In the genomic region with DNA sequence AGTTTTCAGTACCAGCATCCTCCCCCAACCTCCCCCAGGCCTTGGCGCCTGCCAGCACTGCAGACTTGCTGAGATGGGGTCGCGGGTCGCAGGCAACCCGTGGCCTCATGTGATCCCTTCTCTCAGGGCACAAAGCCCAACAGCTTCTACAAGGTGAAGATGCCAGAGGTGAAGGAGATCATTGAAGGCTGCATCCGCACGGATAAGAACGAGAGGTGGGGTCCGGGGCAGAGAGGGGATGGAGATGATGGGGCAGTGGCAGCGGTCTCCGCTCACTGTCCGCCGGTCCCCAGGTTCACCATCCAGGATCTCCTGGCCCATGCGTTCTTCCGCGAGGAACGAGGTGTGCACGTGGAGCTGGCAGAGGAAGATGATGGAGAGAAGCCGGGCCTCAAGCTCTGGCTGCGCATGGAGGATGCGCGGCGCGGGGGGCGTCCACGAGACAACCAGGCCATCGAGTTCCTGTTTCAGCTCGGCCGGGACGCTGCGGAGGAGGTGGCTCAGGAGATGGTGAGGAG, we compare ENCODE assay signal across 9 mouse cellular contexts. TPM values are rescaled to one million over a fixed set of nuclear protein-coding genes. Genes with fewer than 3 reads are reported as not detected.
DNase-seq lines count a peak whose midpoint lies in the region; ATAC-seq and TF ChIP-seq lines count a peak whose summit lies in the region.
"Had no signal": no experiment of that assay in that cellular context is flagged by ENCODE, and none has a peak within 500 bp of the region (broad histone marks: within the 10 kb centered on the region; RNA-seq: fewer than 3 reads in every experiment).

No protein-coding gene starts in this region.

- no peak overlapping the region for H3K27ac ChIP-seq in heart, embryonic 12.5 days (ENCODE audit: poor library complexity, severe bottlenecking)
- H3K27ac ChIP-seq in bone marrow macrophage, adult 2 months (ENCODE audit: insufficient read depth, low read depth, low read length), result no peak overlapping the region
- no peak overlapping the region for H3K27ac ChIP-seq in hindbrain, embryonic 13.5 days
- no peak overlapping the region for H3K27ac ChIP-seq in midbrain, embryonic 14.5 days (replicated peaks; ENCODE audit: low read depth, low read length)

- TF ChIP-seq CTCF in bone marrow macrophage, adult 2 months (IDR thresholded peaks at IDR 0.05; ENCODE audit: low read depth, low read length), result no peak
- TF ChIP-seq CTCF in lung, adult 2 months (IDR thresholded peaks at IDR 0.05; ENCODE audit: insufficient read depth, low read length), result no peak

- no peak for TF ChIP-seq POLR2A in bone marrow macrophage, adult 2 months (IDR thresholded peaks at IDR 0.05; ENCODE audit: borderline replicate concordance, low read depth, low read length)
- TF ChIP-seq POLR2A in lung, adult 2 months (IDR thresholded peaks at IDR 0.05; ENCODE audit: borderline replicate concordance, extremely low read depth, low read depth, low read length), result no peak

- peaks cover 58% of the 10 kb centered on the region for H3K4me1 ChIP-seq in heart, embryonic 12.5 days (replicated peaks)
- no peaks in the 10 kb centered on the region for H3K4me1 ChIP-seq in bone marrow macrophage, adult 2 months (ENCODE audit: control insufficient read depth, insufficient read depth, low read length)
- H3K4me1 ChIP-seq in hindbrain, embryonic 13.5 days (replicated peaks), result peaks cover 48% of the 10 kb centered on the region
- H3K4me1 ChIP-seq in midbrain, embryonic 14.5 days (ENCODE audit: control insufficient read depth, insufficient read depth, low read length), result peaks cover 24% of the 10 kb centered on the region
- H3K4me1 ChIP-seq in lung, adult 2 months (ENCODE audit: control insufficient read depth, insufficient read depth, low read length), result peaks cover 9% of the 10 kb centered on the region

- H3K36me3 ChIP-seq in heart, embryonic 12.5 days, result peaks cover 6% of the 10 kb centered on the region; the same call in 1 of the 2 replicates
- H3K36me3 ChIP-seq in hindbrain, embryonic 13.5 days, result no peaks in the 10 kb centered on the region
- no peaks in the 10 kb centered on the region for H3K36me3 ChIP-seq in midbrain, embryonic 14.5 days (ENCODE audit: control insufficient read depth, insufficient read depth, low read length)

- H3K4me2 ChIP-seq in heart, embryonic 12.5 days, result peak overlapping the region; percentile 64
- H3K4me2 ChIP-seq in hindbrain, embryonic 13.5 days, result peak overlapping the region; percentile 59
- peak overlapping the region; percentile 54 for H3K4me2 ChIP-seq in midbrain, embryonic 14.5 days (ENCODE audit: low read length)

- DNase-seq in heart, postnatal 14 days, result no peak
- DNase-seq in midbrain, embryonic 14.5 days, result peak; percentile 49
- no peak for DNase-seq in left cerebral cortex, adult 9 months (ENCODE audit: low spot score in 2 of 2)
- DNase-seq in lung, adult 2 months, result no peak
- no peak for DNase-seq in left cerebral cortex, postnatal 4 days
- DNase-seq: gastrocnemius, postnatal 25 days had no signal

- intact Hi-C loops in heart, postnatal 14 days (cut with DNase I), result no loop called here
- intact Hi-C loops in left cerebral cortex, postnatal 4 days (cut with DNase I), result no loop called here

- H3K4me3 ChIP-seq in heart, embryonic 12.5 days, result peak overlapping the region; percentile 35
- H3K4me3 ChIP-seq in bone marrow macrophage, adult 2 months (ENCODE audit: insufficient read depth, low read length), result peak overlapping the region; percentile 14
- peak overlapping the region; percentile 34 for H3K4me3 ChIP-seq in hindbrain, embryonic 13.5 days
- peak overlapping the region; percentile 27 for H3K4me3 ChIP-seq in midbrain, embryonic 14.5 days (replicated peaks; ENCODE audit: low read depth, low read length)
- H3K4me3 ChIP-seq in lung, adult 2 months (replicated peaks; ENCODE audit: extremely low read depth, low read depth, low read length), result no peak overlapping the region

- no peak for ATAC-seq in heart, embryonic 12.5 days (ENCODE audit: insufficient number of reproducible peaks, low FRiP score)
- ATAC-seq in hindbrain, embryonic 13.5 days (ENCODE audit: low FRiP score), result no peak
- no peak for ATAC-seq in midbrain, embryonic 14.5 days (ENCODE audit: low FRiP score, low TSS enrichment)

- 12% methylated on average over 31 of the region's 31 CpGs for WGBS in heart, embryonic 12.5 days
- 1% methylated on average over 31 of the region's 31 CpGs for WGBS in hindbrain, embryonic 13.5 days
- 1% methylated on average over 31 of the region's 31 CpGs for WGBS in midbrain, embryonic 14.5 days
- 20% methylated on average over 31 of the region's 31 CpGs for WGBS in lung, adult 2 months

- H3K27me3 ChIP-seq in heart, embryonic 12.5 days (replicated peaks), result peaks cover 46% of the 10 kb centered on the region
- peaks cover 80% of the 10 kb centered on the region for H3K27me3 ChIP-seq in hindbrain, embryonic 13.5 days
- peaks cover 45% of the 10 kb centered on the region for H3K27me3 ChIP-seq in midbrain, embryonic 14.5 days (ENCODE audit: control insufficient read depth, insufficient read depth, low read length)

- H3K9ac ChIP-seq in heart, embryonic 12.5 days, result peak overlapping the region; percentile 38
- H3K9ac ChIP-seq in hindbrain, embryonic 13.5 days, result peak overlapping the region; percentile 49
- peak overlapping the region; percentile 43; the same call in 1 of the 2 replicates for H3K9ac ChIP-seq in midbrain, embryonic 14.5 days (replicated peaks; ENCODE audit: low read length)

- H3K9me3 ChIP-seq in heart, embryonic 12.5 days (replicated peaks), result no peaks in the 10 kb centered on the region
- no peaks in the 10 kb centered on the region for H3K9me3 ChIP-seq in hindbrain, embryonic 13.5 days
- H3K9me3 ChIP-seq in midbrain, embryonic 14.5 days (ENCODE audit: control insufficient read depth, low read length), result no peaks in the 10 kb centered on the region

RNA-seq across cellular contexts. Expression of a gene that starts 4.6 kb away (rescaled TPM):
- 14.0 TPM in 2 replicates for polyA plus RNA-seq in heart, embryonic 12.5 days (2016; fragmentation: Nextera tagmentation; extraction: Ambion mirVana)
- 10 to 100 TPM in 1 of 2 experiments, 1 to 10 TPM in 1; 7.0 to 11.7 TPM for total RNA-seq in heart, postnatal 14 days (2021)
- not detected in 2 replicates for polyA plus RNA-seq in bone marrow macrophage, adult 2 months (2012; ENCODE audit: insufficient read depth, insufficient read length, missing spikeins)
- polyA plus RNA-seq in hindbrain, embryonic 13.5 days (2015; fragmentation: Nextera tagmentation; extraction: Ambion mirVana), result 7.0 and 7.7 TPM in 2 replicates
- polyA plus RNA-seq in midbrain, embryonic 14.5 days (2014; fragmentation: Nextera tagmentation; extraction: Ambion mirVana), result 4.3 and 5.3 TPM in 2 replicates
- 6.5 and 10.4 TPM in 2 replicates for polyA plus RNA-seq in lung, adult 2 months (2012; rRNA removed)
- 1 to 10 TPM; 5.4 to 6.2 TPM for total RNA-seq in left cerebral cortex, postnatal 4 days (2021)

RNA-seq across cellular contexts. Expression of a gene that starts 11.5 kb away (rescaled TPM):
- polyA plus RNA-seq in heart, embryonic 12.5 days (2016; fragmentation: Nextera tagmentation; extraction: Ambion mirVana), result 98.8 and 101 TPM in 2 replicates
- 10 to 100 TPM; 76.4 to 81.0 TPM for total RNA-seq in heart, postnatal 14 days (2021)
- 111 and 114 TPM in 2 replicates for polyA plus RNA-seq in bone marrow macrophage, adult 2 months (2012; ENCODE audit: insufficient read depth, insufficient read length, missing spikeins)
- polyA plus RNA-seq in hindbrain, embryonic 13.5 days (2015; fragmentation: Nextera tagmentation; extraction: Ambion mirVana), result 110 and 115 TPM in 2 replicates
- polyA plus RNA-seq in midbrain, embryonic 14.5 days (2014; fragmentation: Nextera tagmentation; extraction: Ambion mirVana), result 111 and 134 TPM in 2 replicates
- 82.9 and 97.4 TPM in 2 replicates for polyA plus RNA-seq in lung, adult 2 months (2012; rRNA removed)
- 10 to 100 TPM; 76.2 to 77.1 TPM for total RNA-seq in left cerebral cortex, postnatal 4 days (2021)

RNA-seq across cellular contexts. Expression of a gene that starts 13.8 kb away (rescaled TPM):
- polyA plus RNA-seq in heart, embryonic 12.5 days (2016; fragmentation: Nextera tagmentation; extraction: Ambion mirVana), result 0.81 and 1.5 TPM in 2 replicates
- total RNA-seq in heart, postnatal 14 days (2021), result under 1 TPM; 0.24 to 0.39 TPM
- polyA plus RNA-seq in bone marrow macrophage, adult 2 months (2012; ENCODE audit: insufficient read depth, insufficient read length, missing spikeins), result 1.0 and 1.6 TPM in 2 replicates
- polyA plus RNA-seq in hindbrain, embryonic 13.5 days (2015; fragmentation: Nextera tagmentation; extraction: Ambion mirVana), result 1.3 TPM in 2 replicates
- polyA plus RNA-seq in midbrain, embryonic 14.5 days (2014; fragmentation: Nextera tagmentation; extraction: Ambion mirVana), result 0.38 and 0.55 TPM in 2 replicates
- 0.22 and 0.59 TPM in 2 replicates for polyA plus RNA-seq in lung, adult 2 months (2012; rRNA removed)
- total RNA-seq in left cerebral cortex, postnatal 4 days (2021), result under 1 TPM; 0.30 to 0.68 TPM

RNA-seq across cellular contexts. Expression of a gene that starts 13.9 kb away (rescaled TPM):
- 165 and 171 TPM in 2 replicates for polyA plus RNA-seq in heart, embryonic 12.5 days (2016; fragmentation: Nextera tagmentation; extraction: Ambion mirVana)
- total RNA-seq in heart, postnatal 14 days (2021), result 10 to 100 TPM; 84.0 to 89.7 TPM
- polyA plus RNA-seq in bone marrow macrophage, adult 2 months (2012; ENCODE audit: insufficient read depth, insufficient read length, missing spikeins), result 60.1 and 63.3 TPM in 2 replicates
- 216 and 226 TPM in 2 replicates for polyA plus RNA-seq in hindbrain, embryonic 13.5 days (2015; fragmentation: Nextera tagmentation; extraction: Ambion mirVana)
- polyA plus RNA-seq in midbrain, embryonic 14.5 days (2014; fragmentation: Nextera tagmentation; extraction: Ambion mirVana), result 221 and 243 TPM in 2 replicates
- polyA plus RNA-seq in lung, adult 2 months (2012; rRNA removed), result 194 and 283 TPM in 2 replicates
- total RNA-seq in left cerebral cortex, postnatal 4 days (2021), result 10 to 100 TPM; 80.2 to 87.2 TPM

RNA-seq across cellular contexts. Expression of a gene that starts 19.2 kb away (rescaled TPM):
- polyA plus RNA-seq in heart, embryonic 12.5 days (2016; fragmentation: Nextera tagmentation; extraction: Ambion mirVana), result 233 and 245 TPM in 2 replicates
- total RNA-seq in heart, postnatal 14 days (2021), result 100 to 1,000 TPM; 149 to 167 TPM
- polyA plus RNA-seq in bone marrow macrophage, adult 2 months (2012; ENCODE audit: insufficient read depth, insufficient read length, missing spikeins), result not detected in 2 replicates
- polyA plus RNA-seq in hindbrain, embryonic 13.5 days (2015; fragmentation: Nextera tagmentation; extraction: Ambion mirVana), result 84.8 and 94.9 TPM in 2 replicates
- 59.7 and 84.0 TPM in 2 replicates for polyA plus RNA-seq in midbrain, embryonic 14.5 days (2014; fragmentation: Nextera tagmentation; extraction: Ambion mirVana)
- 710 and 828 TPM in 2 replicates for polyA plus RNA-seq in lung, adult 2 months (2012; rRNA removed)
- 10 to 100 TPM; 56.2 to 64.0 TPM for total RNA-seq in left cerebral cortex, postnatal 4 days (2021)
